Mouse (Mus musculus): ENCODE results near the gene Tshz2. TPM values are rescaled to one million over a fixed set of nuclear protein-coding genes. Genes with fewer than 3 reads are reported as not detected.

The Tshz2 gene
- polyA plus RNA-seq, 1 experiment, result 6.2 TPM

GRCm38 (mm10) chr2:169927401-169927800, 294.6 kb downstream of the Tshz2 start:
- no peak for DNase-seq
- Histone ChIP-seq H3K4me1 (ENCODE audit: control insufficient read depth, insufficient read depth, low read length) (no peaks in the 10 kb centered on the region), H3K4me3 (replicated peaks; ENCODE audit: extremely low read depth, low read depth, low read length) (no peak overlapping the region)
- TF ChIP-seq CTCF (IDR thresholded peaks at IDR 0.05; ENCODE audit: insufficient read depth, low read length) (no peak), POLR2A (IDR thresholded peaks at IDR 0.05; ENCODE audit: borderline replicate concordance, extremely low read depth, low read depth, low read length) (no peak)
- WGBS, result 82% methylated on average over 2 of the region's 2 CpGs

DNA sequence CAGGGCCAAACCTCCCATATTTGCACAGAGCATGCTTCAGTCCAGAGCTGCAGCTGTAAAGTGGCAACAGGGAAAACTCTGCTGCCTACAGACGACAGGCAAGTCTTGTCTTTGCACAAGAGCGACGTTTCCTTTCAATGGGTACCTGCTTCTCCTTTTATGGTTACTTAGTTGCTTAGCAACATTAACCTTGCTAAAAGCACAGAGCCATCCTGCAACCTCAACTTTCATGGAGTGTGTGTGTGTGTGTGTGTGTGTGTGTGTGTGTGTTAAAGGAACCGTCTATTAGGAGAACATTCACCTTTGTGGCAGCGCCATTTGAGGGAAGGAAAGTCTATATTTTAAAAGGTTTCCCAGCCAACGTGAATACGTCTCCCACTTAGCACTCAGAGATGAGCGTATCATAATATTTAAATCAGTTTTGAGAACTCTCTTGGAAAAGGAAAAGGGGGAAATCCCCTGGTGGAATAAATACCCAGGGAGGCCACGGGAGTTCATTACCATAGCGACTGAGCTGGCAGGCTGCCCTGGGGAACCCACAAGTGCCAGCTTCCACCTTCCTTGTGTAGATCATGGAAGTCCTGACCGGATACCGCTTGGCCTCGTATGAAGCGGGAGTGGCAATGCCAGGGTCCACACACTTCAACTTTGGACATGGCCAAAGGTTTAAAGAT, 295.8 kb downstream of the Tshz2 start:
- H3K4me1 ChIP-seq (ENCODE audit: control insufficient read depth, insufficient read depth, low read length), result no peaks in the 10 kb centered on the region
- TF ChIP-seq CTCF (IDR thresholded peaks at IDR 0.05; ENCODE audit: insufficient read depth, low read length) (no peak), POLR2A (IDR thresholded peaks at IDR 0.05; ENCODE audit: borderline replicate concordance, extremely low read depth, low read depth, low read length) (no peak)
- WGBS, result 38% methylated on average over 14 of the region's 14 CpGs
- peak; percentile 69 for DNase-seq
- H3K4me3 ChIP-seq (replicated peaks; ENCODE audit: extremely low read depth, low read depth, low read length), result no peak overlapping the region

GRCm38 (mm10) chr2:169929540-169930497, 297.0 kb downstream of the Tshz2 start:
- DNase-seq, result peak; percentile 29
- 50% methylated on average over 23 of the region's 23 CpGs for WGBS
- H3K4me3 ChIP-seq (replicated peaks; ENCODE audit: extremely low read depth, low read depth, low read length), result peak overlapping the region; percentile 39
- no peaks in the 10 kb centered on the region for H3K4me1 ChIP-seq (ENCODE audit: control insufficient read depth, insufficient read depth, low read length)
- no peak for TF ChIP-seq CTCF (IDR thresholded peaks at IDR 0.05; ENCODE audit: insufficient read depth, low read length)
- TF ChIP-seq POLR2A (IDR thresholded peaks at IDR 0.05; ENCODE audit: borderline replicate concordance, extremely low read depth, low read depth, low read length), result no peak

GRCm38 (mm10) chr2:169935642-169936041, 302.8 kb downstream of the Tshz2 start:
- TF ChIP-seq POLR2A (IDR thresholded peaks at IDR 0.05; ENCODE audit: borderline replicate concordance, extremely low read depth, low read depth, low read length), result no peak
- TF ChIP-seq CTCF (IDR thresholded peaks at IDR 0.05; ENCODE audit: insufficient read depth, low read length), result no peak
- H3K4me3 ChIP-seq (replicated peaks; ENCODE audit: extremely low read depth, low read depth, low read length), result no peak overlapping the region
- no peak for DNase-seq
- WGBS, result 71% methylated on average over 6 of the region's 6 CpGs
- H3K4me1 ChIP-seq (ENCODE audit: control insufficient read depth, insufficient read depth, low read length), result no peaks in the 10 kb centered on the region

DNA sequence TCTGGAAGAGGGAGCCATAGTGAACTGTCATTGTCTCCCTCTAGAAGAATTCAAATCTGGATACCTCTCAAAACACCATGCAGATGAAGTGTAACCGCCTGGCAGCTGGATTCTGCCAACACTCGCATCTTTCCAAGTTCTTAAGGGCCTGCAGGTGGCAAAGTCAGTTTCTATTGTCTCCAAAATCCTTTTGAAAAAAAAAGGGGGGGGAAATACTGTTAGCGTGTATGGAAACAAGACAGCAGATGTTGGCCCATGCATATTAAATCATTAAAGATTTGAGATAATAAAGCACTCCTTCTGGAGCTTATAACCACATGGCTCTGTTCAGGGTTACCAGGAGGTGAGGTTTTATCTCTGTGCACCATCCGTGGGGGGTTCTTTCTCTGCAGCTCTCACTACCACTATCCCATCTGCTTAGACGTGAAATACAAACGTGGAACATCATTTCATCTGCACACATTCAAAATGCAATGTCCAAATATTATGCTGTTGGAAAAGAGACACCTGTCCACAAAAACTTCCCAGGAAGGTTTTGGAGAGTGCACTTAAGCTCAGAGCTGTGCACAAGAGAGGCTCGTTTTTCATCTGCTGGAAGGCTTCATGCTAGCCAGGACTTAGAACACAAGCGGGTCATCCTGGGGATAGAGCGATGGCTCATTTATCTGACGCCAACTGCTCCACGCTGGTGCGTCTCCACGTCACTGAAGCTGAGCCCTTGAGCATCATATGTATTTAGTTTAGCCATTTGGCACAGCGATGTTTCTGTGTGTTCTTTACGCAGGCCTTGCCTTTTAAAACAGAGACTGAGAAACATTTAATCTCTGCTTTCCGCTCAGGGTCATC, 307.7 kb downstream of the Tshz2 start:
- H3K4me1 ChIP-seq (ENCODE audit: control insufficient read depth, insufficient read depth, low read length), result no peaks in the 10 kb centered on the region
- H3K4me3 ChIP-seq (replicated peaks; ENCODE audit: extremely low read depth, low read depth, low read length), result no peak overlapping the region
- DNase-seq, result no peak
- TF ChIP-seq POLR2A (IDR thresholded peaks at IDR 0.05; ENCODE audit: borderline replicate concordance, extremely low read depth, low read depth, low read length), result no peak
- TF ChIP-seq CTCF (IDR thresholded peaks at IDR 0.05; ENCODE audit: insufficient read depth, low read length), result no peak
- 68% methylated on average over 16 of the region's 16 CpGs for WGBS

- H3K4me1 ChIP-seq (ENCODE audit: control insufficient read depth, insufficient read depth, low read length), result no peaks in the 10 kb centered on the region
- WGBS, result 82% methylated on average over 6 of the region's 6 CpGs
- DNase-seq, result no peak
- TF ChIP-seq POLR2A (IDR thresholded peaks at IDR 0.05; ENCODE audit: borderline replicate concordance, extremely low read depth, low read depth, low read length) (no peak), CTCF (IDR thresholded peaks at IDR 0.05; ENCODE audit: insufficient read depth, low read length) (no peak)
- no peak overlapping the region for H3K4me3 ChIP-seq (replicated peaks; ENCODE audit: extremely low read depth, low read depth, low read length)
Measured at GRCm38 (mm10) chr2:169943727-169944126, 310.9 kb downstream of the Tshz2 start.

GRCm38 (mm10) chr2:169948139-169948538, 315.3 kb downstream of the Tshz2 start:
- Histone ChIP-seq H3K4me3 (replicated peaks; ENCODE audit: extremely low read depth, low read depth, low read length) (no peak overlapping the region), H3K4me1 (ENCODE audit: control insufficient read depth, insufficient read depth, low read length) (no peaks in the 10 kb centered on the region)
- 60% methylated on average over 6 of the region's 6 CpGs for WGBS
- no peak for DNase-seq
- TF ChIP-seq POLR2A (IDR thresholded peaks at IDR 0.05; ENCODE audit: borderline replicate concordance, extremely low read depth, low read depth, low read length) (no peak), CTCF (IDR thresholded peaks at IDR 0.05; ENCODE audit: insufficient read depth, low read length) (no peak)

DNA sequence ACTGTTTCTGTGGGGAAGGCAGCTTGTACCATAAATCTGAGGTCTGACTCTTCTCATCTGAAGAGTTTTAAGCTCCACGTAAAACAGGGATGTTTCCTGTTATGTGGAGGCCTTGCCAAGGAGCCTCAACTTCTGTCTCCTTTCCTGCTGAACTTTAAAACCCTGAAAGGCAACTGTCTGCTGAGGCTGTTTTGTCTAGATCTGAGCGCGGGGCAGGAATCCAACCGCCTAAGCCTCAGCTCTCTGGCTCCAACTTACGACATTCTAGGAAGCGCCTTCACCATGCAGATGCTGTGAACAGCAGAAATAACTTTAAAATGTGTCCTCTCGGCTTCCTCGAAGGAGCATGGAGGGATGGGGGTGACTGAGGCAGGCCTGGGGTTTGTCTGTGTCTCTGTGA, 318.2 kb downstream of the Tshz2 start:
- Histone ChIP-seq H3K4me3 (replicated peaks; ENCODE audit: extremely low read depth, low read depth, low read length) (no peak overlapping the region), H3K4me1 (ENCODE audit: control insufficient read depth, insufficient read depth, low read length) (no peaks in the 10 kb centered on the region)
- 68% methylated on average over 8 of the region's 8 CpGs for WGBS
- TF ChIP-seq CTCF (IDR thresholded peaks at IDR 0.05; ENCODE audit: insufficient read depth, low read length), result no peak
- TF ChIP-seq POLR2A (IDR thresholded peaks at IDR 0.05; ENCODE audit: borderline replicate concordance, extremely low read depth, low read depth, low read length), result no peak
- no peak for DNase-seq

GRCm38 (mm10) chr2:169952981-169953380, 320.2 kb downstream of the Tshz2 start:
- no peak for DNase-seq
- Histone ChIP-seq H3K4me1 (ENCODE audit: control insufficient read depth, insufficient read depth, low read length) (no peaks in the 10 kb centered on the region), H3K4me3 (replicated peaks; ENCODE audit: extremely low read depth, low read depth, low read length) (no peak overlapping the region)
- no peak for TF ChIP-seq POLR2A (IDR thresholded peaks at IDR 0.05; ENCODE audit: borderline replicate concordance, extremely low read depth, low read depth, low read length)
- WGBS, result 82% methylated on average over 2 of the region's 2 CpGs

Measured in lung, adult 2 months (tissue).